Mouse (Mus musculus) adipocyte (in vitro differentiated cells): Measurements from ENCODE around the gene Tepp.
A peak's percentile ranks its signal among the peaks of the same experiment; 100 is the strongest.

ENCODE experiments used
- DNase-seq: peaks from one replicate; pipeline ENCODE4 v3.0.0-alpha.2; 2016; ENCODE audit warnings: low spot score

Gene Tepp

GRCm38 (mm10) chr8:95331156-95331719, 20.9 kb downstream of the Tepp start:
- no peak for DNase-seq

DNA sequence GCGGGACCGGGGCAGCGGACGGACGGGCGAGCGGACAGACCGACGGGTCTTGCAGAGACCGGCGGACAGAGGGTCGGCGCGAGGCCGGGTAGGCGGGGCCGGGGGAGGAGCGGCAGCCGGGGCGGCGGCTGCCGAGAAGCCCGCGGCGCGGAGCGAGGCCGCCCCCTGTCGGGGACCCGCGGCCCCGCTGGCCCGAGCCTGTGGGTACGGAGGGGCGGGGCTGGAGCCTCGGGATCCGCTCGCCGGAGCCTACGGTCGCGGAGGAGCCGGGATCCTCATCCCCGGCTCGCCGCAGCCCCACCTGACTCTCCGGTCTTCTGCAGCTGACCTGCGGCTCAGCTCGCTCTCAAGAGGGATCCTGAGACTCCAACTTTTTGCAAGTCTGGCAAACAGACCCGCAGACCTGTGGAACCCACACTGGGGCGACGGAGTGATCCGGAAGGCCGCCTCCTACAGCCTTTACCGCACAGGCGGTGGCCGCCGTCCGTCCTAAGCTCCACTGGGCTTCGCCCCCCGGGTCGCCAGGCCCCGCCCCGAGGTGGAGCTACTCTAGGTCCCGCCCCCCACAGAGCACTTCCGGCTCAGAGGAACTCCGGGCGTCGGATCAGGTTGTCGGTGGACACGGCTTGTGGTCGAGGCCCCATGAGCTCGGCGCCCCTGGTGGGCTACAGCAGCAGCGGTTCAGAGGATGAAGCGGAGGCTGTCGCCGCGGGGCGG, 21.5 kb downstream of the Tepp start, which contains the start of the genes Zfp319 and Usb1:
Gene Zfp319 (minus strand): TSS at position 231 of the 717 bp plus-strand sequence.
Gene Usb1 (plus strand): TSS at position 565 of the 717 bp plus-strand sequence.
- peak; percentile 95 for DNase-seq

DNA sequence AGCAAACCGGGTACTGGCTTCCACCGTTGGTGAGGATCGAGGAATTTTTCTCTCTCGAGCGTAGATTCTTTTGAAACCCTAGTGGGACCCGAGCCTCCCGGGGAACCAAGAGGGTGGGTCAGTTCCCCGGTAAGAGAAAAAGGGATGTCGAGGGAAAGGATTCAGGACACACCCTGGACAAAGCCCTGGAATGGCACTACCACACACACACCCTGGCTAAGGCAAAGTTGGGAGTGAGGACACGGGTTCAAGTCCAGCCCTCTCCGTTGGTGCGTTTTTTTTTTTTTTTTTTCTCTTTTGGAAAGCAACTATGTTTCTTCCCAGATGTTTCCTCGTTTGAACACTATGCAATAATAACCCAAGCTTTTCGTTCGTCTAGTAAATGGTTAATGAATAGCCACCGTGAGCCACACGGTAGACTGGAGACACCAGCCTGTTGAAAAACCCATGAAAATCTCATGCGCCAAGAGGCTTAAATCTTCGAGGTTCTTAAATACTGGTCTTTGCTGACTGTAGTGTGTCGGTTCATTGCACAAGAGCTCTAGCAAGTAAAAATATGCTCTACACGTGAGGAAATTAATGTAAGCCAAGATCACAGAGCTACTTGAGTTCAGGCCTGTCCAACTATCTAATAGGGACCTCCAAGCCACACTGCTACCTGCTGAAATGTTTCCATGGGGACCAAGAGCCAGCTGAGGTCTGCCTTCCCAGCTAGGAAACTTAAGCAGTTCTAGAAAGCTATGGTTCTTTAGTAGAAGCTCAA, 22.3 kb downstream of the Tepp start:
- DNase-seq: peak; percentile 48

DNA sequence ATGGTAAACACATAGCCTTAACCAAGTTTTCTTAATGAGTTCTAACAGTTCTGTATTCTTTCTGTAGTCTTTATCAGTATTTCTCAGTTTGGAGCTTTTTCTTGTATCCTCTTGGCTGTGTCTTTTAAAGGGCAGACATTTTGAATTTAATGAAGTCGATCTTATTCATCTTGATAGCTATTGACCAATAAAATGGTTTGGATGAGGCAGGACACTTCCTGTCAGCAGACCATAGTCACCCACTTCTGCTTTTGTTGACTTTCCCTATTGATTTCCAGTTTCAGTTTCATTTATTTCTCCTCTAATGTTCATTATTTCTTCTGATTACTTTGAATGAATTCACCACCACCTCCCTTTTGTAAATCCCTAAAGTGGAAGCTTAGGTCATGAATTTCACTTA, 25.3 kb downstream of the Tepp start:
- DNase-seq: no peak

DNA sequence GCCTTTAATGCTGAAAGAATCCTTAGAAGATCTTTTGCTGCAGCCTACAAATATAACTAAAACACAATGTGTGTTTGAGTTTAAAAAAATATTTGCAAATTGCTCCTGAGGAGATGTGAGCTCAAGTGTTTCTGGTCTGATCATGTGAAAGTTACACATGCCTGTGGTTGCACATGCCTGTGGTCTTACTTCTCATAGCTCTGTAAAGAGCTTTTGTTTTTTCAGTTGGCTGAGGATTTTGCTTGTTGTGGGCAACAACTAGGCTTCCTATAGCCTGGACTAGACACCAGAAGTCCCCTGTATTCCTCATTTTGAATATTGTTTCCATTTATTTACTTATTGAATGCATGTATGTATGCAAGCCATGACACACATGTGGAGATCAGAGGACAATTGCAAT, 26.0 kb downstream of the Tepp start:
- no peak for DNase-seq

DNA sequence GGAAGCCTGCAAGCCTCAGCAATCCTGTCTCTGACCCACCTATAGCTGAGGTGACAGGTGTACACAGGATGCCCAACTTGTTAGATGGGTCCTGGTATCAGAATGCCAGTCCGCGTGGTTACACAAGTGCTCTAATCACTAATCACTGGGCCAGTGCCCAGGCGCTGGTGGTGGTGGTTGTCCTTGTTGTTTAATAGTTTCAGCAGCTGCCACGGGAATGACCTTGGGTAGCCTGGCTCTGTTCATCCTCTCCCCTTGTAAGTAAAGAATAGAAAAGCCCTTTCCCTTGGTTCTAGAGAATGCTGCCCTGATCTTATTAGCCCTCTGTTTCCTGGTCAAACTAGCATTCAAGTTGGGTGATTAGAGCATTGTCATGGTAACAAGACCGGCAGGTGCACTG, 31.4 kb downstream of the Tepp start:
- no peak for DNase-seq

GRCm38 (mm10) chr8:95344668-95345067, 34.3 kb downstream of the Tepp start:
- DNase-seq: no peak

- peak; percentile 71 for DNase-seq
Measured at GRCm38 (mm10) chr8:95346643-95347545, 36.5 kb downstream of the Tepp start.

- no peak for DNase-seq
Measured at GRCm38 (mm10) chr8:95348356-95348755, 38.0 kb downstream of the Tepp start.

DNA sequence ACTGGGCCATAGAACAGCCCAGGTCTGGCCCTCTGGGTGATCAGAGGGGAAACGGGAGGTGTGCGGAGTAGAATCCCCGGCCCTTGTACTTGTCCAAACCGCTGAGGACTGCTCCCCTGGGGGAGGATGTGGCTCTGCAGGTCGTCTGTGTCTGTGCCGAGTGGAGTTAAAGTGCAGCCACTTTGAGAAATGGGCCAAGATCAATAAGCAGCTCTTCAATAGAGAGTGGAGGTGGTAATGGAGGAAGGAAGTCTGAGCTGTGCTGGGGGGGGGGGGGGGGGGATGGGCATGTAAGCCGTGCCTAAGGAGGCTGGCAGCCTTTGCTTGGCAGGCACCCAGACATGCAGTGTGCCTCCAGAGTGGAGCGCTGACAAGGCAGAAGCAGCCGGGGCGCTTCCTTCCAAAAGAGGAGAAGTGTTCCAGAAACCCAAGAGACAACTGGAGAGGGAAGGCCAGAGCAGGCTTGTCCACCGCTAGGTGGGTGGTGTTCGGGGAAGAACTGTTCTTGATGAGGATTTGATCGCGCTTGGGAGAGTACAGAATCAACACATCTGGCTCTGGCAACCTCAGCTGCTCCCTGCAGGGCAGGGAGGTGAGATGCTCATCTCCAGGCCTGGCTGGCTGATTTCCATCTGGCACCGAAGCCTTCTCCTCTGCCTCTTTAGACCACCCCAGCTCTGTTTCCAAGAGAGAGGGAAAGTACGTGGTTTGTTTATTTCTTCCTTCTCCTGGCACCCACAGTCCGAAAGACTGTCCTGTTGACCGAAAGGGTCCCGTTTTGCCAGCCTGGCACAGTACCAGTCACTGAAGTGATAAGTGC, 38.7 kb downstream of the Tepp start:
- peak; percentile 86 for DNase-seq

DNA sequence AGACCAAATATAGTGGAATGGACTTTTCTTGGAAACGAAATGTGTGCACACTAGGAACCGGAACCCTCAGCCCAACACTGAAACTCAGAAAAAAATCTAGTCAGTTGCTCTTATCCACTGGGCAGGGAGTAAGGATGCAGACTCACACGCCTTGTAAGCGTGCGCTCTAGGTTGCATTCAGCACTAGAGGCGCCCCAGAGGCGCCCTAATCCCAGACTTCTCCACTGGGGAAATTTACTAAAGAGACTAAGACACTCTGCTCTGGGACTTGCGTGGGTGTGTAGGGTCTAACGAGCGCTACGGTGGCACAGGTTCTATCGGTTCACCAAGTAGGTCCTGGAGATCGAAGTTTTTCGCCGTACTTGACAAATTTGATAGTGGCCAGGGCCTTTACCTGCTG, 41.1 kb downstream of the Tepp start:
- no peak for DNase-seq

DNA sequence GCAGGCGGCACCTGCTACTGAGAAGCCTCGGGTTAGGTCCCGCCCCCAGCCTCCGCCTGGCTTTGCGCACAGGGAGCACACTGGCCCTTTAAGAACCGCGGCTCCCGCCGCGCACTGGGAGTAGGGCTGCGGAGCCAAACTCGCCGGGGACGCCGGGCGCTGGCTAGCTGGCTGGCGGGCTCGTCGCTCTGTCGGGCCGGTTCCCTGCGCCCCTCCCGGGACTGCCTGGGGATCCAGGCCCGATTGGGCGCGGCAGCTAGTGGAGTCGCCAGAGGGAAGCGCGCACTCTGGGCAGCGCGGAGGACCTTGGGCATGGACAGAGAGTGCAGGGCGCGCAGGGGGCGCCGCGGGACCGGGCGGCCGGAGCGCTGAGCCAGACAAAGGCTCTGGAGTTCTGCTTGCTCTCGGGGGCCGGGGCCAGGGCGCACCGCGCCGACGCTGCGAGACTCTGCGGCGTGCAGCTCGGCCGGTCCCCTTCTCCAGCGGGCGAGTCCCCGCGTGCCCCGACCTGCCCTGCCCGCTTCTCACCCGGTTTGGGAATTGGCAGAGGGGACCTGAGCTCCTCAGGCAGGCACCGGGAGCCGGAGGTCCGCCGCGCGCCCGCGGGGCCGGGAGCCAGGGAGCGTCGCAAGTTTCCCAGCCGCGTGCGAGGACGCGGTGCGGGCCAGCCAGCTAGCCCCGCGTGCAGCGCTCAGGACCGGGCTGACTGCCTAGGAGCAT, 41.9 kb downstream of the Tepp start, which contains the start of gene Mmp15:
Gene Mmp15 (plus strand): TSS at position 118 of the 720 bp plus-strand sequence.
- no peak for DNase-seq

DNA sequence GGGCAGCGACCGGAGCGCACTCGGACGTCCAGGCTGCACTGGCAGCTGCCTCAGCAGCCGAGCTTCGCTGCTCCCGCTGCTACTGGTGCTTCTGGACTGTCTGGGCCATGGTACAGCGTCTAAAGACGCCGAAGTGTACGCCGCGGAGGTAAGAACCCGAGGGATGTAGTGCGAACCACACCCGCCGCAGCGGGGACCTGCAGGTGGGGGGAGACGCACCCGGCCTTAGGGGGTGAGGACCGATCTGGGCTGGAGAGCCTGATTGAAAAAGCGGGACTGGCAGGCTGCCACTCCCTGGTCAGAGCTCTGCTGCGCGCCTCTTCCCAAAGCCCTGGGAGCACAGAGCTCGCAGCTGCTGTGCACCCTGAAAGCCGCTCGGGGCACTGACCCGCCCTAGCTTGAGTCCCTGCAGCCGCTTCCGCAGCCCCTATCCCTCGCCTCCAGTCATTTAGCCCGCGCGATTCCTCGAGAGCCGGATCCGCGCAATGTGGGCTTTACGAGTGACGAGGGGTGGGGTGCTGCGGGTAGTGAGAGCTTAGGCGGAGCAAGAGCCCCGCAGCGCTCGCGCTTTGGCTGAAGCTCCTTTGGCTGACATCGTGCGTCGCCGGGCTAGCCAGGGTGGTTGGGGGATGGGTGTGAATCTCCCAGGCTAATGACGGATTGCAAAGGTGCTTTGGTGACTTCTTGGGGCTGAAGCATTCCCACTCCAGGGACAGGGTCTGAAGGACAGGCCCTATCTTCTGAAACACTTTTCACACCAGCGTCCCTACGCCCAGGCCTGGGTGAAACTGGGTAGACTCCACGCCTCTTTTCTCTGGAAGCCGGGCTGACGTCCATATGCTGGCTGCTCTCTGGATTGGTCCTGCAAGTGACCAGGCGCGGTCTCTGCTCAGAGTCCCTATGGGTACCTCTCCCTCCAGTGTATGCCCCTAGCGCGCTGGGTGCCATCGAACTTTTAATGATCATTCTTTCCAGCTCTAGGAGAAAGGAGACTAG, 42.8 kb downstream of the Tepp start:
- no peak for DNase-seq

DNA sequence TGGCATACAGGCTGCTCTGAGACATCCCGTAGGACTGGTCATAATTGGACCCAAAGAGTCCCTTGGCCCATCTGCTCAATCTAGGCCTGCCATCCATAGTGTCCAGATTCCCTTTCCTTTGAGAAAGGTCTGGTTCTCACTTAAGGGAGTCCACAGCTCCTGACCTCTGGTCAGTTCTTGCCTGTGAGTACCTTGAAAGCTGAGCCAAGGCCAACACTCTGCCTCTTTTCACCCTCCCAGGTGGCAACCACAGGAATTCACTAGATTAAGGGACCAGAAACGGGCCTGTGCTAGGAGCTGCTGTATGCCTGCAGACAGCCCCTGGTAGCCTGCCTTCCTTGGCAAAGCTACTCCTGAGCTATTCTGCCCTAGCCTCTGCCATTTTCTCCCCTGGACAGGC, 44.2 kb downstream of the Tepp start:
- no peak for DNase-seq

- DNase-seq: no peak
Measured at GRCm38 (mm10) chr8:95358550-95359411, 48.4 kb downstream of the Tepp start.

GRCm38 (mm10) chr8:95360181-95361015, 50.0 kb downstream of the Tepp start:
- no peak for DNase-seq

DNA sequence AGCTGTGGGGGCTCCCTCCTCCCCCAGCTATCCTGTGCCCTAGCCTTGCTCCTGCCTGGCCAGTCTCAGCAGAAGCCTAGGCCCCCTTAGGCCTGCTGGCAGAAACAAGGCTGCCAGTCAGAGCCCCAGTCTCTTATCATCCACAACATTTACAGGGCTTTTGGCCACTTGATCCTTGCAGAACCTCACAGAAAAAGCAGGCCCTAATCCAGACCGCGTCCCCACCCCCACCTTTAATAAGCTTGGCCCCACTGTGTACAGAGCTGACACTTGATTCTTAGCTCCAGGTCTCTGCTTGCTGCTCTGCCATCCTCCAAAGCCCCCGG, 50.6 kb downstream of the Tepp start:
- no peak for DNase-seq
